Mouse (Mus musculus): ENCODE measurements at regions not wholly inside any gene's neighbourhood (a gene's known extent, or its start where the extent isn't known, plus 50 kb on each side); places are given as distances from the start of the nearest gene placed in this dataset.

DNA sequence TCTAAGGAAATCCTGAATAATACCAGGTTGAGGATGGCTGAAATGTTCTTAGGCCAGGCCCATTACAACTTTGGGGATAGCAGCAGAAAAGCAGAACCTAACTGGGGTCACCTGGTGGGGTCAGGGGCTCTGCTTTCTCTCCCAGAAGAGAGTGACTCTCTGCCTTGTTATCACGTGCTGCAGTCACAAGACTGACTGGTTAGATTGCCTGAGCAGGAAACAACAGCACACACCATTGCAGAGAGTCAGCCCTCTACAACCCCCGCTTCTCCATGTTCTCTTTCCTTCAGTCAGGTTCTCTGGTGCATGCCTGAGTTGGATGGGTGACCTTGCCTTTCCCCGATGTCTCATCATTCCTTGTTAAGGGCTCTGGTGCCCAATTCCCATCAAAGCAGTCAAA is 91.2 kb upstream of the Hsd17b12 start:
- DNase-seq: no peak

- no peak for DNase-seq
These were observed 89.2 kb upstream of the Hsd17b12 start for GRCm38 (mm10) chr2:94246851-94247471.

GRCm38 (mm10) chr2:94246180-94246611 is 88.4 kb upstream of the Hsd17b12 start:
- DNase-seq: no peak

DNA sequence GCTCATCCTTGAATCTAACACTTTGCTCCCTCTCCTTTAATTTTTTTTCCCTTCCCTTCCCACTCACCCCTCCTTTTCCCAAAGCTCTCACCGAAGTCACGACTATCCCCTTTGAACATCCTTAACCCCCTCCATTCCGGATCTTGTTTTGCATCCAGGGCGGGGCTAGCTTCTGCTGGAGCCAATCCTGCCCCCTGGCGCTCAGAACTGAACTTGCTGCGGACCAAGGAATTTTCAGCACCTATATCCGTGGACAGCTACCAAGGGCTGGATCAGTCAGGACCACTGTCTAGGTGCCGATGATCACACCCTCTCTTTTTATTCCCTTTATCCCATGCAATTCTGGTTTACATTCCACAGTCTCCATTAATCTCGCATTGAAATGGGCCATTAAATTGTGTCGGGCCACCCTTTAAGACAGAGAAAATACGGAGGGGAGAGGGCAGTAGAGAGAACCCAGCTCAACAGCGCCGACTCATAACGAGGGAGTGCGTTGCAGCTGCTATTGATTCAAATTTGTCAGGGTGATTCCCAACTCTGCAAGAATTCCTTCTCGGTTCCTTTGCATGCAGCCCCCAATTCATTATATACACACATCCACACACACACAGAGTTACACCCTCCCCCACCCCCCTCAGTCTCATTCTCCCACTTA is 87.7 kb upstream of the Hsd17b12 start:
- peak; percentile 87 for DNase-seq

DNA sequence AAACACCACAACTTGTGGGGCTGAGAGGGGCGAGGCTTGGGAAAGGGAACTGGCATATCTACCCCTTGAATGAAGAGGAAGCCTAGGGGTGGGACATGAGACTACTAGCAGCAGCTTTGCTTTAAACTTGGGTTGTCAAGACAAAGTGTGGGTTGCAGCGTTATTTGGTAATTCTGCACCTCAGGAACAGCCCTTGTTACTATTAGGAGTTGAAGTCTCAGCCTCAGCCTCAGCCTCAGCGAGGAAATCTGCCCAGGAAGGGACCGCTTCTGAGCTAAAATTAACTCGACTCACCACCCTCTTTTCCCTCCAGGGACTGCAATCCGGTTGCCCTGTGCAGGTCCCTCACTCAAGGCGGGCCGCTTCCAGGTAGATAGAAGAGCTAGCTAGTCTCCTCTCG is 86.4 kb upstream of the Hsd17b12 start:
- DNase-seq: no peak

DNA sequence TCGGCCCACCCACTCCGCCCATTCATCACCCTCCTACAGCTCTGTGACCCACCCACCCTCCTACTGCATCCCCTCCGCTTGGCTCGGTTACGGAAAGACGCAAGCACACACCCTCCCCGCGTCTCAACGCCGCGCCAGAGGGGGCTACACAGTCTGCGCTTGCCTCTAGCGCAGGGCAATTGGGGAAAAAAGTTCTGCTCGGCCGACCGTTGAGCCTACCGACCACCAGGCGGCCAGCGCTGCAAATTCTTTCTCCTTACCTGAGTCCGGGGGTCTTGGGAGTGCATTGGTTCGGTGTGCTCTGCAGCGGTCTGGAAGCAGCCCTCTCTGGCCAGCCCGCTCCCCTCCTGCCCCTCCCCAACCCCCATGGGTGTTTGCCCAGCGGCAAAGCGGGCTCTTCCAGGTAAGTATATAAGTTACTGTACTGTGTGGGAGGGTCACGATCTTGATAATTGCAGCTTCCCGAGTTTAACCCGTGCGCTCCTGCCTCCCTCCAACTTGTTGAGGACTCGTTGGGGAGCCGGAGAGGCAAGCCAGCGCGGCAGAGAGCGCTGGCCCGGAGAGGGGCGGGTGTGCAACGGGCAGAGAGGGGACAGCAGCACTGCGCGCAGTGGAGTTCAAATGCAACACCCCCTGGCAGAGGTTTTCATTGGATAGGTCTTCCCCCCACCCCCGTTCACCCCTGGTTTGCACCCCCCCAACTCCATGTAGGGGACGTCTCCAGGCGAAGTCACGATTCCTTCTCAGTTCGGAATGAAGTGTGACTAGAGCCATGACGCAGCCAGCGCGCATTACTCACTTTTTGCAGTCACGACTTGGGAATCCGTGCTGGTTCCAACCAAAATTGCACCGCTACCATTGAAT is 85.5 kb upstream of the Hsd17b12 start:
- no peak for DNase-seq

- DNase-seq: no peak
These were observed 84.8 kb upstream of the Hsd17b12 start for GRCm38 (mm10) chr2:94242406-94243052.

GRCm38 (mm10) chr2:94242051-94242397 is 84.3 kb upstream of the Hsd17b12 start:
- DNase-seq: no peak

DNA sequence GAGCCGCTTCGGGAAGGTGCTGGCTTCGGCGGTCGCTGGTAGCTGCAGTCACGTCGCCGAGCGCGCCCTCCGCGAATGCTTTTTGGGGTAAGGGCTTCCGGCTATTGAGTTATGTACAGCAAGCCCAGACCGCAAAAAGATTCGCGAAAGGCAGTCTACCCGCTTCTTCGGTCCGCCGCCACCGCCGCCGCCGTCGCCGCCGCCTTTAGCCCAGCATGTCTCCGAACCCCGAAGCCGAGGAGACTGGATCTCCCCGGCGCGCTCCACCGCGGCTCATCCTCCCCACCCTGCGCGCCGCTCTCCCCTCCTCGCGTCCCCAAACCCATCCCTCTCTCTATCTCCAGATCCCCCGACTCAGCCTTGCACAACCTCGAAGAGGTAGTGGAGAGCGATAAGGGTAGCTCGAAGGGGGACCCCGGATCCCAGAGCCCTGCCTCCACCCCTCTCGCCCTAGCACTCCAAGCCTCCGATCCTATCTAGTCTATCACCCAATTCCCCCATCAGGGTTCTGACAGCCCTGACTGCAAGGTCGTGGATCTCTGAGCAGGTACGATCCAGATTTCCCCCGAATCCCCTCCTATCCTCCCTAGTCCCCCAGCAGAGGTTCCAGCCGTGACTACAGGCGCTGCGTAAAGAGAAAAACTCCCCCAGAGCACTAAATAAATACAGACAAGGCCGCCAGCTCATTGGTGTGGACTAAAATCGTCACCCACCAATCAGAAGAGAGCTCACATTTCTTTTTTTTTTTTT is 83.7 kb upstream of the Hsd17b12 start:
- DNase-seq: no peak

- no peak for DNase-seq
These were observed 82.6 kb upstream of the Hsd17b12 start for GRCm38 (mm10) chr2:94240411-94240810.

GRCm38 (mm10) chr2:94239573-94239972 is 81.8 kb upstream of the Hsd17b12 start:
- no peak for DNase-seq

DNA sequence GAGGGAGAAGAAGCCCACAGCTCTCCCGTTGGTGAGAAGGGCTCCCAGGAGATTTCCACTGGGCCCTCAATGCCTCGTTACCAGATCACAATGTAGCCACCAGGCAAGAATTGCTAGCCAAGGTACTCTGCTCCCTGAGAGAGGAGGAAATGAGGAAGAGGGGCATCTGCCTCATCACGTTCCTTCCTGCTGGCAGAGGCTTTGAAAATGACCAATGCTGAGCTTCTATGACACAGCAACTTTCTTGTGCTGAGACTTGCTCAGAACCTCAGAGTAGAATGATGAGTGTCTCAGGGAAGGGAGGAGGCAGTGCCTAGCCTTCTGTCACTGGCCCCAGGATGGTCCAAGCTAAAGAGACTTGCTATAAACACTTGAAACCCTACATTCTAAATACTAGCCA is 78.7 kb upstream of the Hsd17b12 start:
- DNase-seq: no peak

GRCm38 (mm10) chr2:94233597-94233996 is 75.8 kb upstream of the Hsd17b12 start:
- no peak for DNase-seq

- DNase-seq: no peak
These were observed 61.7 kb upstream of the Hsd17b12 start for GRCm38 (mm10) chr2:94219421-94219820.

DNA sequence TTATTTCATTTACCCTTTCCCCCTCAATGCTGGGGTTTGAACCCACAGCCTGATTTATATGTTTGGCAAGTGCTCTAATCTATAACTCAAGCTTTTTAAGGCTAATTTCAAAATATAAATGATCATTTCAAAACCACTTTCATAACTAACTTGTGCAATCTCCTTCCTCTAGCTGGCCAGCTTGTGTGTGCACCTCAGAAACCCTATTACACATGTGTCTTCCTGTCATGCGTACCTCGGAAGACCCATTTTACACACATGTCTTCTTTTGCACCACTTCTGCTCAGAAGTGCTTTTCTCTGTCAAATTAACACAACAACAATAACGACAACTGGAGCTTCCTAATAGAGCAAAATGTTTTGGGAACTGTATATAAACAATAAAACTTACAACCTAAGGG is 59.7 kb upstream of the Hsd17b12 start:
- DNase-seq: no peak

DNA sequence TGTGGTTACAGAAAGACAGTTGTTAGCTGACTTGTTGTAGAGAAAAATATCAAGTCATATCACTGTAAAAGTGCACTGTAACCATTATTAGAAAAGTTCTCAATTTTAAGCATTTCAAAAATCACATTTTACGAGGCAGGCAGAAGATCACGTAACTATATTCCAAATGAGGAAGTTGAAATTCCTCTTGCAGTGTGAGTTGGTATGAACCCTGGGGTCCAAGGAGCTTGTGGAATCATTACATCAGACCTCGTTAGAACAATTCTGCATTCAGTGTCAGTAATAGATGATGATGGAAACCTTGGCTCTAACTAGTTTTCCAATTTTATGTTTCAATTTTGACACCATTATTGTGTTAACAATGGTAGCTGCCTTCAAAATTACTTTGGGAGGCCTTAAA is 57.7 kb upstream of the Hsd17b12 start:
- DNase-seq: no peak
